Mouse (Mus musculus) forebrain, postnatal 0 days (tissue): ENCODE measurements at regions not wholly inside any gene's neighbourhood (a gene's known extent, or its start where the extent isn't known, plus 50 kb on each side); places are given as distances from the start of the nearest gene placed in this dataset.

Experiments used
- ATAC-seq: fragments of 200-750 bp; cut with Nextera tagmentation; 2 replicates; pipeline ENCODE4 v1.8.0; 2017; ENCODE audit warnings: mild to moderate bottlenecking, moderate library complexity
- DNase-seq: peaks from one replicate; pipeline ENCODE4 v3.0.0-alpha.2; 2015
- H3K27ac ChIP-seq: fragments of 300-500 bp; sonication (generic); 2 replicates; pipeline ENCODE4 v1.5.1; 2014; ENCODE audit warnings: low read depth, mild to moderate bottlenecking, antibody characterized with exemption, low read length, moderate library complexity, mixed read lengths
- H3K27me3 ChIP-seq: fragments of 300-500 bp; sonication (generic); 2 replicates; pipeline ENCODE4 v1.6.1; 2014; ENCODE audit warnings: mild to moderate bottlenecking, low read length, mixed read lengths; ENCODE audit not compliant: insufficient read depth
- H3K36me3 ChIP-seq: fragments of 300-500 bp; sonication (generic); 2 replicates; pipeline ENCODE4 v1.6.1; 2014; ENCODE audit warnings: mild to moderate bottlenecking, moderate library complexity; ENCODE audit not compliant: insufficient read depth
- H3K4me1 ChIP-seq: fragments of 300-500 bp; sonication (generic); 2 replicates; pipeline ENCODE4 v1.6.1; 2014; ENCODE audit warnings: antibody characterized with exemption; ENCODE audit not compliant: insufficient read depth
- H3K4me2 ChIP-seq: fragments of 300-500 bp; sonication (generic); 2 replicates; pipeline ENCODE4 v1.6.1; 2014; ENCODE audit warnings: low read depth, mild to moderate bottlenecking, moderate library complexity
- H3K4me3 ChIP-seq: fragments of 300-500 bp; sonication (generic); 2 replicates; pipeline ENCODE4 v1.5.1; 2014; ENCODE audit warnings: low read depth, low read length, mixed read lengths
- H3K9ac ChIP-seq: fragments of 300-500 bp; sonication (generic); 2 replicates; pipeline ENCODE4 v1.6.1; 2014; ENCODE audit warnings: mild to moderate bottlenecking
- H3K9me3 ChIP-seq: fragments of 300-500 bp; sonication (generic); 2 replicates; pipeline ENCODE4 v1.6.1; 2016; ENCODE audit warnings: low read length
- CTCF ChIP-seq: sonication (generic); IDR thresholded peaks from 2 replicates; pipeline ENCODE4 v1.5.1; 2016; ENCODE audit warnings: antibody characterized with exemption, control low read depth, low read depth
- WGBS: fragments of 180-500 bp; shearing (Covaris S2); extraction: QIAGEN DNeasy Blood & Tissue Kit; methylation state at CpG from one replicate; pipeline ENCODE4 v1.1.7; 2014; 5-methylcytosine and 5-hydroxymethylcytosine counted together

- ATAC-seq (no peak), DNase-seq (no peak)
- Histone ChIP-seq H3K36me3 (no peaks in the 10 kb centered on the region), H3K9me3 (no peaks in the 10 kb centered on the region), H3K4me2 (no peak overlapping the region), H3K4me1 (no peaks in the 10 kb centered on the region), H3K27me3 (no peaks in the 10 kb centered on the region), H3K4me3 (no peak overlapping the region), H3K27ac (no peak overlapping the region), H3K9ac (no peak overlapping the region)
- WGBS = 76% methylated on average over 1 of the region's 1 CpGs
- no peak for TF ChIP-seq CTCF
Measured at GRCm38 (mm10) chr3:61064720-61065119, 62.1 kb downstream of the P2ry1 start.

GRCm38 (mm10) chr3:61067067-61067466, 64.5 kb downstream of the P2ry1 start:
- peak; percentile 60; the same call in 1 of the 2 replicates for ATAC-seq
- no peak for TF ChIP-seq CTCF
- H3K27ac ChIP-seq = no peak overlapping the region
- no peaks in the 10 kb centered on the region for H3K4me1 ChIP-seq
- H3K4me2 ChIP-seq = no peak overlapping the region
- H3K27me3 ChIP-seq = no peaks in the 10 kb centered on the region
- no peaks in the 10 kb centered on the region for H3K9me3 ChIP-seq
- no peak overlapping the region for H3K9ac ChIP-seq
- no peaks in the 10 kb centered on the region for H3K36me3 ChIP-seq
- WGBS = 13% methylated on average over 1 of the region's 1 CpGs
- peak; percentile 9 for DNase-seq
- H3K4me3 ChIP-seq = no peak overlapping the region

GRCm38 (mm10) chr3:61068229-61068628, 65.6 kb downstream of the P2ry1 start:
- H3K9me3 ChIP-seq = no peaks in the 10 kb centered on the region
- H3K4me1 ChIP-seq = no peaks in the 10 kb centered on the region
- ATAC-seq (no peak), DNase-seq (no peak)
- TF ChIP-seq CTCF = no peak
- no peak overlapping the region for H3K4me2 ChIP-seq
- H3K27ac ChIP-seq = no peak overlapping the region
- H3K9ac ChIP-seq = no peak overlapping the region
- no peak overlapping the region for H3K4me3 ChIP-seq
- H3K36me3 ChIP-seq = no peaks in the 10 kb centered on the region
- no peaks in the 10 kb centered on the region for H3K27me3 ChIP-seq

- Histone ChIP-seq H3K4me1 (no peaks in the 10 kb centered on the region), H3K27ac (no peak overlapping the region), H3K9me3 (no peaks in the 10 kb centered on the region), H3K27me3 (no peaks in the 10 kb centered on the region), H3K9ac (no peak overlapping the region), H3K4me2 (no peak overlapping the region), H3K4me3 (no peak overlapping the region), H3K36me3 (no peaks in the 10 kb centered on the region)
- DNase-seq = no peak
- ATAC-seq = no peak
- no peak for TF ChIP-seq CTCF
- 100% methylated on average over 1 of the region's 1 CpGs for WGBS
Measured at GRCm38 (mm10) chr3:61071041-61071440, 68.4 kb downstream of the P2ry1 start.

GRCm38 (mm10) chr3:61072330-61072729, 69.7 kb downstream of the P2ry1 start:
- H3K27ac ChIP-seq = no peak overlapping the region
- no peaks in the 10 kb centered on the region for H3K36me3 ChIP-seq
- no peak overlapping the region for H3K4me2 ChIP-seq
- H3K4me1 ChIP-seq = no peaks in the 10 kb centered on the region
- H3K27me3 ChIP-seq = no peaks in the 10 kb centered on the region
- no peaks in the 10 kb centered on the region for H3K9me3 ChIP-seq
- WGBS = 54% methylated on average over 1 of the region's 1 CpGs
- no peak for ATAC-seq
- no peak overlapping the region for H3K4me3 ChIP-seq
- peak; percentile 4 for DNase-seq
- no peak for TF ChIP-seq CTCF
- H3K9ac ChIP-seq = no peak overlapping the region

- H3K27me3 ChIP-seq = no peaks in the 10 kb centered on the region
- DNase-seq = no peak
- no peak overlapping the region for H3K4me2 ChIP-seq
- TF ChIP-seq CTCF = no peak
- H3K36me3 ChIP-seq = no peaks in the 10 kb centered on the region
- no peak overlapping the region for H3K4me3 ChIP-seq
- no peaks in the 10 kb centered on the region for H3K4me1 ChIP-seq
- no peak for ATAC-seq
- H3K27ac ChIP-seq = no peak overlapping the region
- 98% methylated on average over 1 of the region's 1 CpGs for WGBS
- H3K9ac ChIP-seq = no peak overlapping the region
- H3K9me3 ChIP-seq = no peaks in the 10 kb centered on the region
Measured at GRCm38 (mm10) chr3:61073103-61073502, 70.5 kb downstream of the P2ry1 start.

GRCm38 (mm10) chr3:61073806-61074205, 71.2 kb downstream of the P2ry1 start:
- Histone ChIP-seq H3K4me1 (no peaks in the 10 kb centered on the region), H3K4me2 (no peak overlapping the region), H3K27ac (no peak overlapping the region), H3K9ac (no peak overlapping the region), H3K9me3 (no peaks in the 10 kb centered on the region), H3K4me3 (no peak overlapping the region), H3K36me3 (no peaks in the 10 kb centered on the region), H3K27me3 (no peaks in the 10 kb centered on the region)
- ATAC-seq (no peak), DNase-seq (no peak)
- TF ChIP-seq CTCF = no peak
- 94% methylated on average over 4 of the region's 4 CpGs for WGBS

GRCm38 (mm10) chr3:61075839-61076238, 73.2 kb downstream of the P2ry1 start:
- Histone ChIP-seq H3K36me3 (no peaks in the 10 kb centered on the region), H3K9ac (no peak overlapping the region), H3K4me3 (no peak overlapping the region), H3K4me1 (no peaks in the 10 kb centered on the region), H3K27me3 (no peaks in the 10 kb centered on the region), H3K4me2 (no peak overlapping the region), H3K9me3 (no peaks in the 10 kb centered on the region), H3K27ac (no peak overlapping the region)
- TF ChIP-seq CTCF = no peak
- DNase-seq = no peak
- WGBS = 76% methylated on average over 2 of the region's 2 CpGs
- no peak for ATAC-seq
